Mouse (Mus musculus) regulatory T cell (primary cell): ENCODE measurements around the gene Gabbr1.
"Not testable (repeated sequence)": the region's sequence is repeated elsewhere in the genome, so short reads cannot be mapped to it uniquely, and the experiment has no call there.

Source experiments
- in situ Hi-C: fragments of 300-600 bp; cut with MboI, MseI; formaldehyde crosslinking; loops from one replicate; pipeline ENCODE4 v1.15.1; 2025; ENCODE audit warnings: high pct_unique_total_duplicates

The Gabbr1 gene

GRCm38 (mm10) chr17:37045611-37046311 lies at the start of gene Gabbr1:
Gabbr1 (plus strand) TSS chr17:37045966.
- in situ Hi-C loops: no loop called here

GRCm38 (mm10) chr17:36997033-36997735 lies 48.6 kb upstream of the Gabbr1 start:
- in situ Hi-C loops: no loop called here

- in situ Hi-C loops: no loop called here
Observed at GRCm38 (mm10) chr17:36998477-36998876, 47.3 kb upstream of the Gabbr1 start.

- in situ Hi-C loops: no loop called here
Observed at GRCm38 (mm10) chr17:37000863-37001262, 44.9 kb upstream of the Gabbr1 start, which contains the start of gene Zfp57. Zfp57 (plus strand) TSS chr17:37001163.

- in situ Hi-C loops: no loop called here
Observed at GRCm38 (mm10) chr17:37002364-37003330, 43.1 kb upstream of the Gabbr1 start.

GRCm38 (mm10) chr17:37003366-37003765 lies 42.4 kb upstream of the Gabbr1 start:
- in situ Hi-C loops: no loop called here

- in situ Hi-C loops: no loop called here
Observed at GRCm38 (mm10) chr17:37008161-37008560, 37.6 kb upstream of the Gabbr1 start.

GRCm38 (mm10) chr17:37009460-37010042 lies 36.2 kb upstream of the Gabbr1 start:
- in situ Hi-C loops: no loop called here

GRCm38 (mm10) chr17:37011719-37012118 lies 34.0 kb upstream of the Gabbr1 start:
- in situ Hi-C loops: no loop called here

- in situ Hi-C loops: no loop called here
Observed at GRCm38 (mm10) chr17:37012141-37012540, 33.6 kb upstream of the Gabbr1 start.

GRCm38 (mm10) chr17:37016333-37016732 lies 29.4 kb upstream of the Gabbr1 start:
- in situ Hi-C loops: no loop called here

GRCm38 (mm10) chr17:37018328-37018727 lies 27.4 kb upstream of the Gabbr1 start:
- in situ Hi-C loops: no loop called here

GRCm38 (mm10) chr17:37019242-37019641 lies 26.5 kb upstream of the Gabbr1 start:
- in situ Hi-C loops: not testable (repeated sequence)

- in situ Hi-C loops: no loop called here
Observed at GRCm38 (mm10) chr17:37022628-37023576, 22.9 kb upstream of the Gabbr1 start, which contains the start of gene Mog. Mog (minus strand) TSS chr17:37023398.

GRCm38 (mm10) chr17:37026425-37026824 lies 19.3 kb upstream of the Gabbr1 start:
- in situ Hi-C loops: no loop called here

GRCm38 (mm10) chr17:37027486-37027885 lies 18.3 kb upstream of the Gabbr1 start:
- in situ Hi-C loops: no loop called here

- in situ Hi-C loops: no loop called here
Observed at GRCm38 (mm10) chr17:37028212-37028611, 17.6 kb upstream of the Gabbr1 start.

GRCm38 (mm10) chr17:37028683-37029120 lies 17.1 kb upstream of the Gabbr1 start:
- in situ Hi-C loops: no loop called here

- in situ Hi-C loops: no loop called here
Observed at GRCm38 (mm10) chr17:37029162-37029561, 16.6 kb upstream of the Gabbr1 start.
